Mouse (Mus musculus) heart, postnatal 0 days (tissue): ENCODE data around the gene Plppr1.

Experiments used
- CTCF ChIP-seq: IDR thresholded peaks from 2 replicates; pipeline ENCODE4 v1.5.1; 2016; ENCODE audit warnings: antibody characterized with exemption, control low read depth, low read depth
- EP300 ChIP-seq: IDR thresholded peaks from 2 replicates; pipeline ENCODE4 v1.6.1; 2016; ENCODE audit warnings: antibody characterized with exemption, low read depth

DNA sequence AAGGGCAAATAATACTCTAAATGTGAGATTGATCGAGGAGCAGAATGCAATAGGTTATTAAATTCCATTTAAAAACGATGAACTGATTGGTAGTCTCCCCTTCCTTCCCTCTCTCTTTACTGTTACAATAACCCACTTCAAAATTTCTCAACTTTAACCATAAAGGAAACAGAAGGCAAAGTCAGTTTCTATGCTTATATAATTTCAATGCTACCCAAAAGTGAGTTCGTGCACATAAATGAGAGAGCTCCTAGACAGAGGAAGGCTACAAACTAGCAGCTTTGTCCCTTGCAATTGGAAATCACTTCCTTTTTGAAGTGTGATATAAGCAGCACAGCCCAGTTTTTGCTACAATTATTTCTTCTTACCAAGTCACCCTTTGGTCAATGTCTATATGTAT lies 193.1 kb downstream of the Plppr1 start:
- no peak for TF ChIP-seq CTCF
- TF ChIP-seq EP300: no peak
